In the genomic region with DNA sequence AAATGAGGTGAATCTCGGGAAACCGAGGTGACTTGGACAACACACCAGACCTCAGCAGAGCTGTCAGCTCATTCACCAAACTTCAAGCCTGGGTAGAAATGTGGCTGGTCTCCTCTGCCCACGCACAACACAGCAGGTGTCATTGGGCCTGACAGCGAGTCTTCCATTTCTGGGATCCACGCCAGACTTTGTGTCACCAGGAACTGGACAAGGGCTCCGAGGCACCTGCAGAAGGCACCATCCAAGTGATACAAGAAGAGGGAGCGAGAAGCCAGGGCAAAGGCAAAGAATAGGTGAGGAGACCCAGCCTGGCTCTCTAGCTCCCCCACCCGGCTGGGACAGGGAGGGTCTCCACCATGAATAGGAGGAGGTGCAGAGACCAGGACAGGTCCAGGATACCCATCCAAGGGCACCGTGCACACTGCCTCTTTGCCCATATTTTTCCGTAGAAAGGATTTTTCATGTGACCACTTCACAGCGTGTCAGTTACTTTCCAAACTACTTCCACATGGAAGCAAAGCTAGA, we compare ENCODE assay signal across 12 mouse cellular contexts.
DNase-seq lines count a peak whose midpoint lies in the region; ATAC-seq and TF ChIP-seq lines count a peak whose summit lies in the region.
"Had no signal": no experiment of that assay in that cellular context is flagged by ENCODE, and none has a peak within 500 bp of the region (broad histone marks: within the 10 kb centered on the region; RNA-seq: fewer than 3 reads in every experiment).

No protein-coding gene starts in this region.

- TF ChIP-seq EP300 in CH12.LX (IDR thresholded peaks at IDR 0.05; ENCODE audit: low read length): no peak

- in situ Hi-C loops in CH12.LX (cut with MboI; ENCODE audit: low pct_ligation_motif_present, low pct_unique_long_range_greater_than_20kb, low sequenced_read_pairs) (no loop called here), Patski (cut with MboI; ENCODE audit: low pct_unique_long_range_greater_than_20kb) (no loop called here)

- 65% methylated on average over 11 of the region's 11 CpGs for WGBS in heart, embryonic 12.5 days

- H3K27me3 ChIP-seq in CH12.LX (replicated peaks) (no peaks in the 10 kb centered on the region), Patski (no peaks in the 10 kb centered on the region)
- no peaks in the 10 kb centered on the region for H3K27me3 ChIP-seq in heart, embryonic 12.5 days (replicated peaks)
- H3K27me3 ChIP-seq: embryonic facial prominence, embryonic 15.5 days; heart, embryonic 13.5 days; liver, embryonic 13.5 days had no signal

- no peak for ATAC-seq in Patski
- no peak for ATAC-seq in granulocyte monocyte progenitor cell, adult 5-6 weeks (replicated peaks; ENCODE audit: poor library complexity, severe bottlenecking)
- no peak for ATAC-seq in heart, embryonic 12.5 days (ENCODE audit: insufficient number of reproducible peaks, low FRiP score)

- TF ChIP-seq RAD21 in CH12.LX (IDR thresholded peaks at IDR 0.05; ENCODE audit: low read depth, low read length): peak; percentile 60

- POLR2A ChIA-PET in Patski (lab: Charles Lee): no interaction called here

- TF ChIP-seq POLR2A in CH12.LX (IDR thresholded peaks at IDR 0.05; ENCODE audit: low read depth, low read length): no peak

- peak; percentile 78 for TF ChIP-seq CTCF in layer of hippocampus, adult 2 months (conservative IDR thresholded peaks at IDR 0.05)
- TF ChIP-seq CTCF in CH12.LX (conservative IDR thresholded peaks at IDR 0.05 in 1 of 2, IDR thresholded peaks at IDR 0.05 in 1 of 2; ENCODE audit: low read depth in 2 of 2, low read length in 2 of 2) (peak; percentile 47 to 69), Patski (IDR thresholded peaks at IDR 0.05) (peak; percentile 36)

- no peaks in the 10 kb centered on the region for H3K9me3 ChIP-seq in CH12.LX (replicated peaks; ENCODE audit: low read length)
- H3K9me3 ChIP-seq in heart, embryonic 12.5 days (replicated peaks): no peaks in the 10 kb centered on the region
- H3K9me3 ChIP-seq: embryonic facial prominence, embryonic 15.5 days; liver, embryonic 13.5 days had no signal

- peak overlapping the region; percentile 91 for H3K27ac ChIP-seq in layer of hippocampus, adult 2 months
- H3K27ac ChIP-seq in CH12.LX (ENCODE audit: insufficient read depth, low read depth): no peak overlapping the region
- H3K27ac ChIP-seq in heart, embryonic 12.5 days (ENCODE audit: poor library complexity, severe bottlenecking): no peak overlapping the region
- H3K27ac ChIP-seq: embryonic facial prominence, embryonic 15.5 days; heart, embryonic 13.5 days; liver, embryonic 13.5 days had no signal

- no peak overlapping the region for H3K4me3 ChIP-seq in layer of hippocampus, adult 2 months
- no peak overlapping the region for H3K4me3 ChIP-seq in CH12.LX (replicated peaks in 1 of 3; ENCODE audit: low read depth in 2 of 3, low read length in 2 of 3, poor library complexity in 1 of 3)
- no peak overlapping the region for H3K4me3 ChIP-seq in heart, embryonic 12.5 days
- H3K4me3 ChIP-seq: embryonic facial prominence, embryonic 15.5 days; heart, embryonic 13.5 days; liver, embryonic 13.5 days had no signal

- peak in 1 of 2 experiments; percentile 48 for DNase-seq in layer of hippocampus, adult 2 months (ENCODE audit: low spot score in 2 of 2)
- no peak for DNase-seq in layer of hippocampus, adult 18-20 months (ENCODE audit: low spot score in 2 of 2)
- DNase-seq in CH12.LX (ENCODE audit: extremely low read depth): peak; percentile 33
- no peak for DNase-seq in Patski (ENCODE audit: low read depth, low spot score)
- peak; percentile 96 for DNase-seq in cerebellum, adult 8-10 months
- no peak for DNase-seq in heart, postnatal 25 days (ENCODE audit: low spot score)
- DNase-seq: liver, embryonic 13.5 days; right cerebral cortex, adult 18-20 months had no signal

- H3K4me2 ChIP-seq in CH12.LX (ENCODE audit: insufficient read depth, low read depth, poor library complexity, severe bottlenecking): no peak overlapping the region
- H3K4me2 ChIP-seq in heart, embryonic 12.5 days: no peak overlapping the region
- H3K4me2 ChIP-seq: embryonic facial prominence, embryonic 15.5 days; heart, embryonic 13.5 days; liver, embryonic 13.5 days had no signal

- CTCF ChIA-PET in Patski (lab: Charles Lee): no interaction called here

- intact Hi-C loops in heart, postnatal 25 days (cut with DNase I): no loop called here

- no peaks in the 10 kb centered on the region for H3K79me2 ChIP-seq in CH12.LX (replicated peaks; ENCODE audit: control insufficient read depth, extremely low read depth, insufficient read depth, poor library complexity, severe bottlenecking)

- H3K4me1 ChIP-seq in CH12.LX (ENCODE audit: control insufficient read depth in 1 of 2, insufficient read depth in 2 of 2): no peaks in the 10 kb centered on the region
- no peaks in the 10 kb centered on the region for H3K4me1 ChIP-seq in heart, embryonic 12.5 days (replicated peaks)
- H3K4me1 ChIP-seq: embryonic facial prominence, embryonic 15.5 days; heart, embryonic 13.5 days; liver, embryonic 13.5 days had no signal

- dilution Hi-C loops in CH12.LX (cut with MboI; ENCODE audit: extremely low pct_ligation_motif_present, extremely low pct_unique_long_range_greater_than_20kb, low sequenced_read_pairs): no loop called here

- H3K9ac ChIP-seq in CH12.LX (ENCODE audit: insufficient read depth, low read depth): no peak overlapping the region
- no peak overlapping the region for H3K9ac ChIP-seq in heart, embryonic 12.5 days
- H3K9ac ChIP-seq: embryonic facial prominence, embryonic 15.5 days; heart, embryonic 13.5 days; liver, embryonic 13.5 days had no signal

- no peaks in the 10 kb centered on the region for H3K36me3 ChIP-seq in CH12.LX (replicated peaks in 1 of 2; ENCODE audit: control insufficient read depth in 1 of 2, insufficient read depth in 1 of 2, low read length in 1 of 2)
- no peaks in the 10 kb centered on the region for H3K36me3 ChIP-seq in heart, embryonic 12.5 days
- H3K36me3 ChIP-seq: embryonic facial prominence, embryonic 15.5 days; heart, embryonic 13.5 days; liver, embryonic 13.5 days had no signal

TF ChIP-seq in CH12.LX, 34 proteins besides CTCF, POLR2A, EP300 and RAD21:
- TF ChIP-seq SMC3 (IDR thresholded peaks at IDR 0.05; ENCODE audit: low read depth, low read length): peak; percentile 62
- TF ChIP-seq NELFE (IDR thresholded peaks at IDR 0.05; ENCODE audit: low read depth, low read length): no peak
TF ChIP-seq in CH12.LX: peak in this region for 1.

Comparison
In these comparisons a context has a peak if more than half of its experiments do, and no peak if none do; other contexts are left out.
1. DNase-seq: peak in CH12.LX (single experiment) and cerebellum, adult 8-10 months (single experiment); none in layer of hippocampus, adult 18-20 months (0 of 2), Patski (single experiment) and heart, postnatal 25 days (single experiment).
2. Peak in every context shown above with its lines, with median percentiles within 50 percentile points of each other: CTCF ChIP-seq.